Mouse (Mus musculus): ENCODE measurements around the gene Ptpn7. TPM values are rescaled to one million over a fixed set of nuclear protein-coding genes. Genes with fewer than 3 reads are reported as not detected.

Ptpn7 gene
- polyA plus RNA-seq, 1 experiment from 2014 or later: 2.4 TPM

GRCm38 (mm10) chr1:135167435-135167834, 34.9 kb downstream of the Ptpn7 start, which contains the start of gene Gpr37l1:
Gene Gpr37l1 (minus strand): TSS chr1:135167681.
- Histone ChIP-seq H3K9me3 (replicated peaks) (no peaks in the 10 kb centered on the region), H3K4me1 (peaks cover 3% of the 10 kb centered on the region; the same call in 1 of the 2 replicates), H3K27ac (replicated peaks) (no peak within 1 kb of the TSS), H3K36me3 (no peaks in the 10 kb centered on the region), H3K4me3 (no peak within 1 kb of the TSS), H3K27me3 (ENCODE audit: low read depth, poor library complexity, severe bottlenecking) (no peaks in the 10 kb centered on the region)
- no peak for DNase-seq (ENCODE audit: low spot score)
- WGBS: 69% methylated on average over 11 of the region's 11 CpGs

- H3K9me3 ChIP-seq (replicated peaks): no peaks in the 10 kb centered on the region
- no peak overlapping the region for H3K27ac ChIP-seq (replicated peaks)
- no peak overlapping the region for H3K4me3 ChIP-seq
- H3K4me1 ChIP-seq: peaks cover 3% of the 10 kb centered on the region; the same call in 1 of the 2 replicates
- no peak for DNase-seq (ENCODE audit: low spot score)
- no peaks in the 10 kb centered on the region for H3K36me3 ChIP-seq
- H3K27me3 ChIP-seq (ENCODE audit: low read depth, poor library complexity, severe bottlenecking): no peaks in the 10 kb centered on the region
- WGBS: 91% methylated on average over 10 of the region's 10 CpGs
Observed at GRCm38 (mm10) chr1:135168453-135169200, 36.1 kb downstream of the Ptpn7 start.

GRCm38 (mm10) chr1:135169556-135170224, 37.2 kb downstream of the Ptpn7 start:
- no peaks in the 10 kb centered on the region for H3K9me3 ChIP-seq (replicated peaks)
- H3K27ac ChIP-seq (replicated peaks): no peak overlapping the region
- WGBS: 62% methylated on average over 12 of the region's 12 CpGs
- no peak for DNase-seq (ENCODE audit: low spot score)
- H3K27me3 ChIP-seq (ENCODE audit: low read depth, poor library complexity, severe bottlenecking): no peaks in the 10 kb centered on the region
- H3K4me3 ChIP-seq: no peak overlapping the region
- H3K36me3 ChIP-seq: no peaks in the 10 kb centered on the region
- peaks cover 3% of the 10 kb centered on the region; the same call in 1 of the 2 replicates for H3K4me1 ChIP-seq

GRCm38 (mm10) chr1:135170299-135170698, 37.8 kb downstream of the Ptpn7 start:
- Histone ChIP-seq H3K9me3 (replicated peaks) (no peaks in the 10 kb centered on the region), H3K36me3 (no peaks in the 10 kb centered on the region), H3K27ac (replicated peaks) (no peak overlapping the region), H3K4me1 (peaks cover 3% of the 10 kb centered on the region; the same call in 1 of the 2 replicates), H3K27me3 (ENCODE audit: low read depth, poor library complexity, severe bottlenecking) (no peaks in the 10 kb centered on the region), H3K4me3 (no peak overlapping the region)
- no peak for DNase-seq (ENCODE audit: low spot score)
- 82% methylated on average over 10 of the region's 10 CpGs for WGBS

- Histone ChIP-seq H3K36me3 (no peaks in the 10 kb centered on the region), H3K27me3 (ENCODE audit: low read depth, poor library complexity, severe bottlenecking) (no peaks in the 10 kb centered on the region), H3K27ac (replicated peaks) (no peak overlapping the region), H3K4me3 (no peak overlapping the region), H3K4me1 (peaks cover 3% of the 10 kb centered on the region; the same call in 1 of the 2 replicates), H3K9me3 (replicated peaks) (no peaks in the 10 kb centered on the region)
- no peak for DNase-seq (ENCODE audit: low spot score)
- 84% methylated on average over 7 of the region's 7 CpGs for WGBS
Observed at GRCm38 (mm10) chr1:135171202-135171601, 38.7 kb downstream of the Ptpn7 start.

- peaks cover 3% of the 10 kb centered on the region; the same call in 1 of the 2 replicates for H3K4me1 ChIP-seq
- 54% methylated on average over 6 of the region's 6 CpGs for WGBS
- DNase-seq (ENCODE audit: low spot score): peak; percentile 42
- no peak overlapping the region for H3K4me3 ChIP-seq
- no peaks in the 10 kb centered on the region for H3K27me3 ChIP-seq (ENCODE audit: low read depth, poor library complexity, severe bottlenecking)
- no peaks in the 10 kb centered on the region for H3K9me3 ChIP-seq (replicated peaks)
- H3K36me3 ChIP-seq: no peaks in the 10 kb centered on the region
- no peak overlapping the region for H3K27ac ChIP-seq (replicated peaks)
Observed at GRCm38 (mm10) chr1:135171984-135172383, 39.5 kb downstream of the Ptpn7 start.

- 93% methylated on average over 6 of the region's 6 CpGs for WGBS
- DNase-seq (ENCODE audit: low spot score): no peak
- no peaks in the 10 kb centered on the region for H3K9me3 ChIP-seq (replicated peaks)
- H3K27me3 ChIP-seq (ENCODE audit: low read depth, poor library complexity, severe bottlenecking): no peaks in the 10 kb centered on the region
- no peaks in the 10 kb centered on the region for H3K36me3 ChIP-seq
- H3K4me3 ChIP-seq: no peak overlapping the region
- H3K27ac ChIP-seq (replicated peaks): no peak overlapping the region
- H3K4me1 ChIP-seq: no peaks in the 10 kb centered on the region
Observed at GRCm38 (mm10) chr1:135173311-135173710, 40.8 kb downstream of the Ptpn7 start.

GRCm38 (mm10) chr1:135175176-135175575, 42.7 kb downstream of the Ptpn7 start:
- H3K4me1 ChIP-seq: no peaks in the 10 kb centered on the region
- no peak overlapping the region for H3K27ac ChIP-seq (replicated peaks)
- DNase-seq (ENCODE audit: low spot score): no peak
- no peaks in the 10 kb centered on the region for H3K36me3 ChIP-seq
- H3K4me3 ChIP-seq: no peak overlapping the region
- H3K9me3 ChIP-seq (replicated peaks): no peaks in the 10 kb centered on the region
- 84% methylated on average over 3 of the region's 3 CpGs for WGBS
- H3K27me3 ChIP-seq (ENCODE audit: low read depth, poor library complexity, severe bottlenecking): no peaks in the 10 kb centered on the region

GRCm38 (mm10) chr1:135177724-135178123, 45.2 kb downstream of the Ptpn7 start:
- H3K4me3 ChIP-seq: no peak overlapping the region
- H3K36me3 ChIP-seq: no peaks in the 10 kb centered on the region
- H3K4me1 ChIP-seq: no peaks in the 10 kb centered on the region
- no peaks in the 10 kb centered on the region for H3K27me3 ChIP-seq (ENCODE audit: low read depth, poor library complexity, severe bottlenecking)
- no peak for DNase-seq (ENCODE audit: low spot score)
- H3K9me3 ChIP-seq (replicated peaks): no peaks in the 10 kb centered on the region
- 80% methylated on average over 3 of the region's 3 CpGs for WGBS
- H3K27ac ChIP-seq (replicated peaks): no peak overlapping the region

- WGBS: 89% methylated on average over 7 of the region's 7 CpGs
- no peak for DNase-seq (ENCODE audit: low spot score)
- Histone ChIP-seq H3K36me3 (no peaks in the 10 kb centered on the region), H3K4me3 (no peak overlapping the region), H3K9me3 (replicated peaks) (no peaks in the 10 kb centered on the region), H3K4me1 (peaks cover 4% of the 10 kb centered on the region; the same call in 1 of the 2 replicates), H3K27me3 (ENCODE audit: low read depth, poor library complexity, severe bottlenecking) (no peaks in the 10 kb centered on the region), H3K27ac (replicated peaks) (no peak overlapping the region)
Observed at GRCm38 (mm10) chr1:135178863-135179262, 46.4 kb downstream of the Ptpn7 start.

- H3K36me3 ChIP-seq: no peaks in the 10 kb centered on the region
- H3K4me1 ChIP-seq: peaks cover 4% of the 10 kb centered on the region; the same call in 1 of the 2 replicates
- 85% methylated on average over 10 of the region's 10 CpGs for WGBS
- H3K27ac ChIP-seq (replicated peaks): no peak overlapping the region
- H3K27me3 ChIP-seq (ENCODE audit: low read depth, poor library complexity, severe bottlenecking): no peaks in the 10 kb centered on the region; the same call in 1 of the 2 replicates
- DNase-seq (ENCODE audit: low spot score): no peak
- no peaks in the 10 kb centered on the region for H3K9me3 ChIP-seq (replicated peaks)
- no peak overlapping the region for H3K4me3 ChIP-seq
Observed at GRCm38 (mm10) chr1:135180830-135181229, 48.3 kb downstream of the Ptpn7 start.

GRCm38 (mm10) chr1:135181275-135181674, 48.8 kb downstream of the Ptpn7 start:
- WGBS: 84% methylated on average over 4 of the region's 4 CpGs
- DNase-seq (ENCODE audit: low spot score): no peak
- H3K27ac ChIP-seq (replicated peaks): no peak overlapping the region
- no peaks in the 10 kb centered on the region for H3K36me3 ChIP-seq
- peaks cover under 1% of the 10 kb centered on the region for H3K27me3 ChIP-seq (ENCODE audit: low read depth, poor library complexity, severe bottlenecking)
- H3K4me3 ChIP-seq: no peak overlapping the region
- H3K4me1 ChIP-seq: peaks cover 6% of the 10 kb centered on the region
- no peaks in the 10 kb centered on the region for H3K9me3 ChIP-seq (replicated peaks)
